ENCODE assay signal across 10 mouse cellular contexts in genomic region chr1:145138452-145139266, GRCm38 (mm10).
A peak's percentile ranks its signal among the peaks of the same experiment; 100 is the strongest.
DNase-seq lines count a peak whose midpoint lies in the region; ATAC-seq and TF ChIP-seq lines count a peak whose summit lies in the region.
"Had no signal": no experiment of that assay in that cellular context is flagged by ENCODE, and none has a peak within 500 bp of the region (broad histone marks: within the 10 kb centered on the region; RNA-seq: fewer than 3 reads in every experiment).

No protein-coding gene starts in this region.

- peak; percentile 80 for DNase-seq in forebrain, embryonic 14.5 days (ENCODE audit: low spot score)
- DNase-seq in lung, embryonic 14.5 days = peak; percentile 90
- no peak for DNase-seq in lung, adult 2 months
- DNase-seq in forebrain, postnatal 0 days = peak; percentile 82
- peak; percentile 59 for DNase-seq in lung, postnatal 36 days
- DNase-seq in MN1 (ENCODE audit: low spot score) = no peak

- WGBS in forebrain, embryonic 14.5 days = 23% methylated on average over 2 of the region's 2 CpGs
- WGBS in forebrain, embryonic 12.5 days = 65% methylated on average over 2 of the region's 2 CpGs
- WGBS in lung, embryonic 14.5 days = 27% methylated on average over 2 of the region's 2 CpGs
- 12% methylated on average over 2 of the region's 2 CpGs for WGBS in lung, adult 2 months
- 10% methylated on average over 2 of the region's 2 CpGs for WGBS in forebrain, postnatal 0 days
- WGBS in kidney, embryonic 14.5 days = 48% methylated on average over 2 of the region's 2 CpGs

- H3K4me3 ChIP-seq in forebrain, embryonic 14.5 days (ENCODE audit: low read depth, low read length) = no peak overlapping the region
- H3K4me3 ChIP-seq in forebrain, embryonic 12.5 days (replicated peaks) = no peak overlapping the region
- no peak overlapping the region for H3K4me3 ChIP-seq in lung, embryonic 14.5 days (ENCODE audit: low read depth, low read length)
- H3K4me3 ChIP-seq in lung, adult 2 months (replicated peaks; ENCODE audit: extremely low read depth, low read depth, low read length) = no peak overlapping the region
- H3K4me3 ChIP-seq in forebrain, postnatal 0 days (ENCODE audit: low read depth, low read length) = no peak overlapping the region
- H3K4me3 ChIP-seq in kidney, embryonic 14.5 days (ENCODE audit: low read length) = no peak overlapping the region
- H3K4me3 ChIP-seq: embryonic facial prominence, embryonic 12.5 days had no signal

- no peak overlapping the region for H3K27ac ChIP-seq in forebrain, embryonic 14.5 days (ENCODE audit: low read depth, low read length)
- H3K27ac ChIP-seq in forebrain, embryonic 12.5 days = no peak overlapping the region
- no peak overlapping the region for H3K27ac ChIP-seq in lung, embryonic 14.5 days (ENCODE audit: low read depth)
- H3K27ac ChIP-seq in forebrain, postnatal 0 days (ENCODE audit: low read depth, low read length) = no peak overlapping the region
- H3K27ac ChIP-seq in kidney, embryonic 14.5 days (ENCODE audit: low read depth, low read length) = no peak overlapping the region
- H3K27ac ChIP-seq: embryonic facial prominence, embryonic 12.5 days had no signal

- H3K36me3 ChIP-seq in forebrain, embryonic 14.5 days (ENCODE audit: control insufficient read depth, insufficient read depth, low read length) = no peaks in the 10 kb centered on the region
- H3K36me3 ChIP-seq in forebrain, embryonic 12.5 days (replicated peaks) = no peaks in the 10 kb centered on the region
- no peaks in the 10 kb centered on the region for H3K36me3 ChIP-seq in lung, embryonic 14.5 days (ENCODE audit: insufficient read depth)
- H3K36me3 ChIP-seq in forebrain, postnatal 0 days (ENCODE audit: insufficient read depth) = no peaks in the 10 kb centered on the region
- no peaks in the 10 kb centered on the region for H3K36me3 ChIP-seq in kidney, embryonic 14.5 days (ENCODE audit: control insufficient read depth, insufficient read depth, low read length)
- H3K36me3 ChIP-seq: embryonic facial prominence, embryonic 12.5 days had no signal

- ATAC-seq in forebrain, embryonic 14.5 days = peak; percentile 76; the same call in 1 of the 2 replicates
- no peak for ATAC-seq in forebrain, embryonic 12.5 days (ENCODE audit: low FRiP score)
- peak; percentile 89 for ATAC-seq in lung, embryonic 14.5 days (ENCODE audit: insufficient read depth)
- peak; percentile 91 for ATAC-seq in forebrain, postnatal 0 days
- ATAC-seq in kidney, embryonic 14.5 days (ENCODE audit: low FRiP score, low TSS enrichment) = no peak

- TF ChIP-seq POLR2A in lung, adult 2 months (IDR thresholded peaks at IDR 0.05; ENCODE audit: borderline replicate concordance, extremely low read depth, low read depth, low read length) = no peak

- no peak overlapping the region for H3K4me2 ChIP-seq in forebrain, embryonic 14.5 days (ENCODE audit: low read length)
- no peak overlapping the region for H3K4me2 ChIP-seq in forebrain, embryonic 12.5 days
- no peak overlapping the region for H3K4me2 ChIP-seq in lung, embryonic 14.5 days
- no peak overlapping the region for H3K4me2 ChIP-seq in forebrain, postnatal 0 days (ENCODE audit: low read depth)
- no peak overlapping the region for H3K4me2 ChIP-seq in kidney, embryonic 14.5 days (replicated peaks; ENCODE audit: low read depth, low read length)
- H3K4me2 ChIP-seq: embryonic facial prominence, embryonic 12.5 days; heart, embryonic 11.5 days had no signal

- H3K27me3 ChIP-seq in forebrain, embryonic 14.5 days (replicated peaks; ENCODE audit: control insufficient read depth, insufficient read depth, low read length) = no peaks in the 10 kb centered on the region
- H3K27me3 ChIP-seq in forebrain, embryonic 12.5 days = no peaks in the 10 kb centered on the region
- H3K27me3 ChIP-seq in lung, embryonic 14.5 days (ENCODE audit: insufficient read depth, low read length) = no peaks in the 10 kb centered on the region
- no peaks in the 10 kb centered on the region for H3K27me3 ChIP-seq in forebrain, postnatal 0 days (ENCODE audit: insufficient read depth, low read length)
- no peaks in the 10 kb centered on the region for H3K27me3 ChIP-seq in kidney, embryonic 14.5 days (ENCODE audit: control insufficient read depth, insufficient read depth, low read length)
- H3K27me3 ChIP-seq: embryonic facial prominence, embryonic 12.5 days had no signal

- H3K9ac ChIP-seq in forebrain, embryonic 14.5 days (ENCODE audit: low read length) = no peak overlapping the region
- no peak overlapping the region for H3K9ac ChIP-seq in forebrain, embryonic 12.5 days
- H3K9ac ChIP-seq in lung, embryonic 14.5 days = no peak overlapping the region
- H3K9ac ChIP-seq in forebrain, postnatal 0 days = no peak overlapping the region
- no peak overlapping the region for H3K9ac ChIP-seq in kidney, embryonic 14.5 days (ENCODE audit: low read depth, low read length)
- H3K9ac ChIP-seq: embryonic facial prominence, embryonic 12.5 days had no signal

- no peak for TF ChIP-seq CTCF in lung, embryonic 14.5 days (IDR thresholded peaks at IDR 0.05; ENCODE audit: low read depth)
- no peak for TF ChIP-seq CTCF in lung, adult 2 months (IDR thresholded peaks at IDR 0.05; ENCODE audit: insufficient read depth, low read length)
- no peak for TF ChIP-seq CTCF in forebrain, postnatal 0 days (IDR thresholded peaks at IDR 0.05; ENCODE audit: low read depth)

- no peaks in the 10 kb centered on the region for H3K4me1 ChIP-seq in forebrain, embryonic 14.5 days (ENCODE audit: control insufficient read depth, insufficient read depth, low read length)
- no peaks in the 10 kb centered on the region for H3K4me1 ChIP-seq in forebrain, embryonic 12.5 days
- no peaks in the 10 kb centered on the region for H3K4me1 ChIP-seq in lung, embryonic 14.5 days (ENCODE audit: insufficient read depth)
- H3K4me1 ChIP-seq in lung, adult 2 months (ENCODE audit: control insufficient read depth, insufficient read depth, low read length) = no peaks in the 10 kb centered on the region
- no peaks in the 10 kb centered on the region for H3K4me1 ChIP-seq in forebrain, postnatal 0 days (ENCODE audit: insufficient read depth)
- H3K4me1 ChIP-seq in kidney, embryonic 14.5 days (ENCODE audit: control insufficient read depth, insufficient read depth, low read length) = no peaks in the 10 kb centered on the region
- H3K4me1 ChIP-seq: embryonic facial prominence, embryonic 12.5 days had no signal

- no peaks in the 10 kb centered on the region for H3K9me3 ChIP-seq in forebrain, embryonic 14.5 days (replicated peaks; ENCODE audit: control insufficient read depth, low read length)
- H3K9me3 ChIP-seq in forebrain, embryonic 12.5 days = no peaks in the 10 kb centered on the region
- H3K9me3 ChIP-seq in lung, embryonic 14.5 days (ENCODE audit: low read depth, low read length) = no peaks in the 10 kb centered on the region
- no peaks in the 10 kb centered on the region for H3K9me3 ChIP-seq in forebrain, postnatal 0 days (ENCODE audit: low read length)
- no peaks in the 10 kb centered on the region for H3K9me3 ChIP-seq in kidney, embryonic 14.5 days (ENCODE audit: control insufficient read depth, low read length)
- H3K9me3 ChIP-seq: embryonic facial prominence, embryonic 12.5 days had no signal

Comparison
In these comparisons a context has a peak if more than half of its experiments do, and no peak if none do; other contexts are left out.
1. ATAC-seq: peak in forebrain, embryonic 14.5 days (single experiment), lung, embryonic 14.5 days (single experiment) and forebrain, postnatal 0 days (single experiment); none in forebrain, embryonic 12.5 days (single experiment) and kidney, embryonic 14.5 days (single experiment).
2. DNase-seq: peak in forebrain, embryonic 14.5 days (single experiment), lung, embryonic 14.5 days (single experiment), forebrain, postnatal 0 days (single experiment) and lung, postnatal 36 days (single experiment); none in lung, adult 2 months (single experiment) and MN1 (single experiment).